Mouse (Mus musculus): ENCODE measurements at regions not wholly inside any gene's neighbourhood (a gene's known extent, or its start where the extent isn't known, plus 50 kb on each side); places are given as distances from the start of the nearest gene placed in this dataset.
"Not testable (repeated sequence)": the region's sequence is repeated elsewhere in the genome, so short reads cannot be mapped to it uniquely, and the experiment has no call there.

GRCm38 (mm10) chr3:111194541-111194940, 943.7 kb upstream of the Prmt6 start:
- 73% methylated on average over 2 of the region's 2 CpGs for WGBS
- peak; percentile 10 for DNase-seq (ENCODE audit: low spot score)

GRCm38 (mm10) chr3:111166698-111167097, 915.9 kb upstream of the Prmt6 start:
- Histone ChIP-seq H3K9me3 (replicated peaks; ENCODE audit: control insufficient read depth, low read length) (no peaks in the 10 kb centered on the region), H3K36me3 (ENCODE audit: control insufficient read depth, insufficient read depth, low read length) (no peaks in the 10 kb centered on the region), H3K4me1 (ENCODE audit: control insufficient read depth, insufficient read depth, low read length) (no peaks in the 10 kb centered on the region), H3K27ac (ENCODE audit: low read depth, low read length) (no peak overlapping the region), H3K4me2 (ENCODE audit: low read length) (no peak overlapping the region), H3K9ac (ENCODE audit: low read length) (no peak overlapping the region), H3K27me3 (replicated peaks; ENCODE audit: control insufficient read depth, insufficient read depth, low read length) (no peaks in the 10 kb centered on the region), H3K4me3 (ENCODE audit: low read depth, low read length) (no peak overlapping the region)
- no peak for ATAC-seq
- no peak for DNase-seq (ENCODE audit: low spot score)
- WGBS = 93% methylated on average over 3 of the region's 3 CpGs

More at GRCm38 (mm10) chr3:111194541-111194940, 943.7 kb upstream of the Prmt6 start:
- H3K36me3 ChIP-seq (ENCODE audit: control insufficient read depth, insufficient read depth, low read length) = no peaks in the 10 kb centered on the region
- H3K27ac ChIP-seq (ENCODE audit: low read depth, low read length) = no peak overlapping the region
- H3K27me3 ChIP-seq (replicated peaks; ENCODE audit: control insufficient read depth, insufficient read depth, low read length) = no peaks in the 10 kb centered on the region
- no peaks in the 10 kb centered on the region for H3K9me3 ChIP-seq (replicated peaks; ENCODE audit: control insufficient read depth, low read length)
- ATAC-seq = no peak
- H3K4me3 ChIP-seq (ENCODE audit: low read depth, low read length) = no peak overlapping the region
- H3K4me1 ChIP-seq (ENCODE audit: control insufficient read depth, insufficient read depth, low read length) = no peaks in the 10 kb centered on the region
- H3K4me2 ChIP-seq (ENCODE audit: low read length) = no peak overlapping the region
- no peak overlapping the region for H3K9ac ChIP-seq (ENCODE audit: low read length)

GRCm38 (mm10) chr3:111141196-111141595, 890.4 kb upstream of the Prmt6 start:
- ATAC-seq = not testable (repeated sequence)

DNA sequence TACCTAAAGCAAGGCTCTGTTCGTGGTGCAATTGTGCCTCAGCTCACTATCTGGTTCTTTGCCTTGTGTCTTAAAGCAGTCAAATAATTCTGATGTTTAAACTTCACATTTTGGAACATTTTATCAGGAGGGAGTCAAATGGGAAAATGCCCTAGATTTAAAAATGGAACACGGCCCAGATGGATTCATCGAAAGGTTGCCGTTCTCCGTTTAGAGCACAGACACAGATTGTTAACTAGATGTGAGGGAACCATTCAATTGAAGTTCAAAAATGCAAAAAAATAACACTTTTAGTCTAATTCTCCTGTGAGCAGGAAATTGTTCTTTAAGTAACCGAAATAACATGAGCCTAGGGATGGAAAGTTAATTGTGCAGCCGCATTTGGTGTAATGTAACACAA, 858.2 kb upstream of the Prmt6 start:
- no peak for ATAC-seq
- WGBS = 91% methylated on average over 7 of the region's 7 CpGs
- H3K9me3 ChIP-seq (replicated peaks; ENCODE audit: control insufficient read depth, low read length) = no peaks in the 10 kb centered on the region
- no peaks in the 10 kb centered on the region for H3K36me3 ChIP-seq (ENCODE audit: control insufficient read depth, insufficient read depth, low read length)
- no peak overlapping the region for H3K4me3 ChIP-seq (ENCODE audit: low read depth, low read length)
- no peaks in the 10 kb centered on the region for H3K4me1 ChIP-seq (ENCODE audit: control insufficient read depth, insufficient read depth, low read length)
- no peak overlapping the region for H3K27ac ChIP-seq (ENCODE audit: low read depth, low read length)
- DNase-seq (ENCODE audit: low spot score) = no peak
- no peak overlapping the region for H3K4me2 ChIP-seq (ENCODE audit: low read length)
- H3K9ac ChIP-seq (ENCODE audit: low read length) = no peak overlapping the region
- no peaks in the 10 kb centered on the region for H3K27me3 ChIP-seq (replicated peaks; ENCODE audit: control insufficient read depth, insufficient read depth, low read length)

More at GRCm38 (mm10) chr3:111141196-111141595, 890.4 kb upstream of the Prmt6 start:
- not testable (repeated sequence) for H3K9ac ChIP-seq (ENCODE audit: low read length); H3K36me3 ChIP-seq (ENCODE audit: control insufficient read depth, insufficient read depth, low read length); H3K27ac ChIP-seq (ENCODE audit: low read depth, low read length); H3K4me1 ChIP-seq (ENCODE audit: control insufficient read depth, insufficient read depth, low read length); DNase-seq (ENCODE audit: low spot score); H3K9me3 ChIP-seq (replicated peaks; ENCODE audit: control insufficient read depth, low read length); H3K27me3 ChIP-seq (replicated peaks; ENCODE audit: control insufficient read depth, insufficient read depth, low read length); H3K4me2 ChIP-seq (ENCODE audit: low read length); H3K4me3 ChIP-seq (ENCODE audit: low read depth, low read length)
- 75% methylated on average over 1 of the region's 1 CpGs for WGBS

GRCm38 (mm10) chr3:111102646-111103045, 851.8 kb upstream of the Prmt6 start:
- no peaks in the 10 kb centered on the region for H3K27me3 ChIP-seq (replicated peaks; ENCODE audit: control insufficient read depth, insufficient read depth, low read length)
- no peak overlapping the region for H3K27ac ChIP-seq (ENCODE audit: low read depth, low read length)
- H3K9ac ChIP-seq (ENCODE audit: low read length) = no peak overlapping the region
- H3K4me3 ChIP-seq (ENCODE audit: low read depth, low read length) = no peak overlapping the region
- no peak overlapping the region for H3K4me2 ChIP-seq (ENCODE audit: low read length)
- ATAC-seq (no peak), DNase-seq (ENCODE audit: low spot score) (no peak)
- 81% methylated on average over 1 of the region's 1 CpGs for WGBS
- H3K9me3 ChIP-seq (replicated peaks; ENCODE audit: control insufficient read depth, low read length) = no peaks in the 10 kb centered on the region
- H3K4me1 ChIP-seq (ENCODE audit: control insufficient read depth, insufficient read depth, low read length) = no peaks in the 10 kb centered on the region
- no peaks in the 10 kb centered on the region for H3K36me3 ChIP-seq (ENCODE audit: control insufficient read depth, insufficient read depth, low read length)

GRCm38 (mm10) chr3:111074311-111074710, 823.5 kb upstream of the Prmt6 start:
- no peak for DNase-seq (ENCODE audit: low spot score)
- no peaks in the 10 kb centered on the region for H3K27me3 ChIP-seq (replicated peaks; ENCODE audit: control insufficient read depth, insufficient read depth, low read length)
- H3K27ac ChIP-seq (ENCODE audit: low read depth, low read length) = no peak overlapping the region
- no peak overlapping the region for H3K4me3 ChIP-seq (ENCODE audit: low read depth, low read length)
- no peaks in the 10 kb centered on the region for H3K9me3 ChIP-seq (replicated peaks; ENCODE audit: control insufficient read depth, low read length)
- H3K4me1 ChIP-seq (ENCODE audit: control insufficient read depth, insufficient read depth, low read length) = no peaks in the 10 kb centered on the region
- ATAC-seq = no peak
- H3K4me2 ChIP-seq (ENCODE audit: low read length) = no peak overlapping the region
- no peak overlapping the region for H3K9ac ChIP-seq (ENCODE audit: low read length)
- 43% methylated on average over 1 of the region's 1 CpGs for WGBS
- H3K36me3 ChIP-seq (ENCODE audit: control insufficient read depth, insufficient read depth, low read length) = no peaks in the 10 kb centered on the region

DNA sequence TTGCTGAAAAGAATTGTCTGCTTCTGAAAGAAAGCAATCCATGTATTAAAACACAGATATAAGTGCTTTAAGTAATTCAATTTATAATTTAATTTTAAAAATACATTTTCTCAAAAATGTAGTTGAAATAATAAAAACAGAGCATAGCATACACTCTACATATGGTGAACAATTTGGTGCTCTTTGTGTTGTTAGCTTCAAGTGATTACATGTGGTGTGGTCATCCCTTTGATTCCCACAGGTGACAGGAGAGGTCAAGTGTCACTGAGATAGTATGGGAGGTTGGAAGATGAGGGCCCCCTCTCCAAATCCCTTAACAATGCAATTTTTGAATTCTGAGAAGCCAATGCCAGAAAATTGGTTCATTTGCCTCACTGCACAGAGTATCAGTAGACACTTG, 819.5 kb upstream of the Prmt6 start:
- ATAC-seq = no peak
- Histone ChIP-seq H3K4me3 (ENCODE audit: low read depth, low read length) (no peak overlapping the region), H3K9ac (ENCODE audit: low read length) (no peak overlapping the region), H3K27me3 (replicated peaks; ENCODE audit: control insufficient read depth, insufficient read depth, low read length) (no peaks in the 10 kb centered on the region), H3K9me3 (replicated peaks; ENCODE audit: control insufficient read depth, low read length) (no peaks in the 10 kb centered on the region), H3K4me1 (ENCODE audit: control insufficient read depth, insufficient read depth, low read length) (no peaks in the 10 kb centered on the region), H3K4me2 (ENCODE audit: low read length) (no peak overlapping the region), H3K36me3 (ENCODE audit: control insufficient read depth, insufficient read depth, low read length) (no peaks in the 10 kb centered on the region), H3K27ac (ENCODE audit: low read depth, low read length) (no peak overlapping the region)
- no peak for DNase-seq (ENCODE audit: low spot score)

DNA sequence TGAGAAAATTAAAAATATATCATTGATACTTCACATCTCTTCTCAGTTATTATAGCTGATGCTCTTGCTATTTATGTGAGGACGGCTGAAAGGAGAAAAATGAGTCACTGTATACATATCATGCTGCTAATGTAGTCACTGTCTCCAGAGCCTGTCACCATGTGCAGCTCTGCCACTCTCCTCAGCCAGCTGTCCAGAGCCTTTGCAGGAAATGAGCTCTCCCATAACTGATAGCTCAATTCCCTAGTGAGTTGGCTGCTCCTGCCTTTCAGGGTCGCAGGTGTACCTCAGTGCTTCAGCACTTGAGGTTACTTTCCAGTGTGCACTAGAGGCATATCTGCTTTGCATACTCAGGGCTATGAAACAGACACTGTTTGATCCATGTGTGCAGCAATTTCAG, 819.0 kb upstream of the Prmt6 start:
- ATAC-seq (no peak), DNase-seq (ENCODE audit: low spot score) (no peak)
- no peak overlapping the region for H3K4me3 ChIP-seq (ENCODE audit: low read depth, low read length)
- H3K36me3 ChIP-seq (ENCODE audit: control insufficient read depth, insufficient read depth, low read length) = no peaks in the 10 kb centered on the region
- no peaks in the 10 kb centered on the region for H3K9me3 ChIP-seq (replicated peaks; ENCODE audit: control insufficient read depth, low read length)
- H3K27me3 ChIP-seq (replicated peaks; ENCODE audit: control insufficient read depth, insufficient read depth, low read length) = no peaks in the 10 kb centered on the region
- 75% methylated on average over 2 of the region's 2 CpGs for WGBS
- H3K4me2 ChIP-seq (ENCODE audit: low read length) = no peak overlapping the region
- no peaks in the 10 kb centered on the region for H3K4me1 ChIP-seq (ENCODE audit: control insufficient read depth, insufficient read depth, low read length)
- H3K27ac ChIP-seq (ENCODE audit: low read depth, low read length) = no peak overlapping the region
- H3K9ac ChIP-seq (ENCODE audit: low read length) = no peak overlapping the region

DNA sequence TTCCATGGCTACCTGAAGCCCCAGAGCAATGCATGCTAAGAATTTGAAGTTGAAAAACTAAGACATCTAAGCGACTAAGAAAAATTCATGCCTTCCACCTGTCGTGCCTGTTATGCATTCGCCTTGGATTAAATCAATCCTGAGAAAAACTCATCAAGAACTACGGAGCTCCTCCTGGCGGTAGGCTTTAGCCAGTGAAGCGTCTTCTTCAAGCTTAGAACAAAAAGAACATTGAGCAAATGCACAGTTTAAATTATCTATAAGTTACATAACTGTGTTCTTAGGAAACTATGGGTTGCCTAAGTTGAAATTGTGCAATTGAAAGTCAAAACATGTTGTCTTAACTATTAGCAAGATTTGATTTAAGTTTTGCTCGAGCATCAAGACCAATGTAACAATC, 818.4 kb upstream of the Prmt6 start:
- H3K27ac ChIP-seq (ENCODE audit: low read depth, low read length) = no peak overlapping the region
- peak; percentile 69 for ATAC-seq
- WGBS = 25% methylated on average over 7 of the region's 7 CpGs
- no peaks in the 10 kb centered on the region for H3K36me3 ChIP-seq (ENCODE audit: control insufficient read depth, insufficient read depth, low read length)
- H3K9ac ChIP-seq (ENCODE audit: low read length) = no peak overlapping the region
- no peaks in the 10 kb centered on the region for H3K27me3 ChIP-seq (replicated peaks; ENCODE audit: control insufficient read depth, insufficient read depth, low read length)
- no peak overlapping the region for H3K4me2 ChIP-seq (ENCODE audit: low read length)
- no peaks in the 10 kb centered on the region for H3K4me1 ChIP-seq (ENCODE audit: control insufficient read depth, insufficient read depth, low read length)
- no peaks in the 10 kb centered on the region for H3K9me3 ChIP-seq (replicated peaks; ENCODE audit: control insufficient read depth, low read length)
- H3K4me3 ChIP-seq (ENCODE audit: low read depth, low read length) = no peak overlapping the region
- DNase-seq (ENCODE audit: low spot score) = peak; percentile 85

Measured in forebrain, embryonic 14.5 days (tissue).